Mouse (Mus musculus): ENCODE measurements around the gene Tat. TPM values are rescaled to one million over a fixed set of nuclear protein-coding genes. Genes with fewer than 3 reads are reported as not detected.

Gene Tat
- polyA plus RNA-seq, 1 experiment from 2014 or later, result 0.16 TPM

- Histone ChIP-seq H3K9ac (no peak overlapping the region), H3K4me3 (replicated peaks) (no peak overlapping the region), H3K27ac (no peak overlapping the region), H3K4me2 (no peak overlapping the region), H3K27me3 (peaks cover 49% of the 10 kb centered on the region), H3K4me1 (replicated peaks) (peaks cover 18% of the 10 kb centered on the region), H3K9me3 (replicated peaks) (no peaks in the 10 kb centered on the region), H3K36me3 (no peaks in the 10 kb centered on the region)
- no peak for ATAC-seq (ENCODE audit: low read depth)
- no peak for DNase-seq
- WGBS (ENCODE audit: insufficient replicate concordance), result 34% methylated on average over 12 of the region's 12 CpGs
These were observed 32.1 kb upstream of the Tat start for GRCm38 (mm10) chr8:109958036-109958655.

- Histone ChIP-seq H3K4me3 (replicated peaks) (no peak overlapping the region), H3K4me1 (replicated peaks) (peaks cover 18% of the 10 kb centered on the region), H3K9ac (no peak overlapping the region), H3K36me3 (no peaks in the 10 kb centered on the region), H3K4me2 (no peak overlapping the region), H3K27ac (no peak overlapping the region), H3K27me3 (peaks cover 47% of the 10 kb centered on the region), H3K9me3 (replicated peaks) (no peaks in the 10 kb centered on the region)
- 68% methylated on average over 4 of the region's 4 CpGs for WGBS (ENCODE audit: insufficient replicate concordance)
- ATAC-seq (ENCODE audit: low read depth) (no peak), DNase-seq (no peak)
These were observed 31.1 kb upstream of the Tat start for GRCm38 (mm10) chr8:109959112-109959511.

- Histone ChIP-seq H3K9me3 (replicated peaks) (no peaks in the 10 kb centered on the region), H3K4me2 (peak within 1 kb of the TSS; percentile 66), H3K36me3 (no peaks in the 10 kb centered on the region), H3K27me3 (peaks cover 47% of the 10 kb centered on the region), H3K27ac (no peak within 1 kb of the TSS), H3K9ac (no peak within 1 kb of the TSS), H3K4me1 (replicated peaks) (peaks cover 18% of the 10 kb centered on the region), H3K4me3 (replicated peaks) (peak within 1 kb of the TSS; percentile 48)
- WGBS (ENCODE audit: insufficient replicate concordance), result 3% methylated on average over 64 of the region's 64 CpGs
- ATAC-seq (ENCODE audit: low read depth) (no peak), DNase-seq (no peak)
These were observed 28.4 kb upstream of the Tat start, which contains the start of gene Marveld3 for GRCm38 (mm10) chr8:109961693-109962367. TSS of gene Marveld3 (minus strand) at chr8:109962203.

DNA sequence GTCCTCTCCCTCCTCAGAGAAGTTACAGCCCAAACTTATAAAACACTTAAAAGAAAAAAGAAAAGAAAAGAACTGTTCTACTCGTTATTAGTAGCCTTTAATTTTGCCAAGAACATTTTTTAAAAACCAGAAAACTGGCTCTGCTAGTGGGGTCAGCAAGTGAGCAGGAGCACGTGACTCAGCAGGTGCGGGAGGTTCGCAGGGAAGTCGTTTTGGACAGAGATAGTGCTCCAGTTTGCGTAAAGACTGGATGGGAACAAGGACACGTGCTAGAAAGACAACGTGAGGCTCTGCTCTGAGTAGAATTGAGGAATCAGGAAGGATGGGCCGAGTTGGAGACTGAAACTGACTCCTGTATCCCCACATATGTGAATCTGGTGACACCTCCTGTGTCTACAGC is 27.3 kb upstream of the Tat start:
- WGBS (ENCODE audit: insufficient replicate concordance), result 53% methylated on average over 9 of the region's 9 CpGs
- Histone ChIP-seq H3K9ac (no peak overlapping the region), H3K4me3 (replicated peaks) (no peak overlapping the region), H3K36me3 (no peaks in the 10 kb centered on the region), H3K27ac (no peak overlapping the region), H3K27me3 (peaks cover 47% of the 10 kb centered on the region), H3K4me1 (replicated peaks) (peaks cover 9% of the 10 kb centered on the region), H3K4me2 (no peak overlapping the region), H3K9me3 (replicated peaks) (no peaks in the 10 kb centered on the region)
- ATAC-seq (ENCODE audit: low read depth) (no peak), DNase-seq (no peak)

GRCm38 (mm10) chr8:109963421-109963820 is 26.8 kb upstream of the Tat start:
- WGBS (ENCODE audit: insufficient replicate concordance), result 59% methylated on average over 13 of the region's 13 CpGs
- peaks cover 9% of the 10 kb centered on the region for H3K4me1 ChIP-seq (replicated peaks)
- no peak overlapping the region for H3K9ac ChIP-seq
- no peak overlapping the region for H3K4me2 ChIP-seq
- H3K27me3 ChIP-seq, result peaks cover 52% of the 10 kb centered on the region
- no peak for ATAC-seq (ENCODE audit: low read depth)
- H3K36me3 ChIP-seq, result no peaks in the 10 kb centered on the region
- H3K27ac ChIP-seq, result no peak overlapping the region
- no peak for DNase-seq
- H3K9me3 ChIP-seq (replicated peaks), result no peaks in the 10 kb centered on the region
- H3K4me3 ChIP-seq (replicated peaks), result no peak overlapping the region

DNA sequence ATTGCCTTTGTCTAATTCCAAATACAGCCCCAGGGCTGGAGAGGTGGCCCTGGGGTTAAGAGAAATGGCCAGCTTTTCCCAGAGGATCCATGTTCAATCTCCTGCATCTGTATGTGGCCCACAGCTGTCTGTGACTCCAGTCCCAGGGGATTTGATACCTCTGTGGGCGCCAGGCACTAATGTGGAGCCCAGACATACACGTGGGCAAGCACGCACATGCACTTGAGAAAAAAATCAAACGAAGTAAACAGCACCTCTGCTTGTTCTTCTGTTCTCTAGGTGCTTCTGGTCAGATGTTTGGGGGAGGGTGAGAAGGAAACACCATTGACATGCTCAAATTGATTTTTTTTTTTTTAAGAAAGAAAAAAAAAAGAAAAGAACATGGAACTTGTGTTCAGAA is 26.1 kb upstream of the Tat start:
- no peak overlapping the region for H3K9ac ChIP-seq
- H3K27me3 ChIP-seq, result peaks cover 52% of the 10 kb centered on the region

GRCm38 (mm10) chr8:109968837-109969236 is 21.4 kb upstream of the Tat start:
- WGBS (ENCODE audit: insufficient replicate concordance), result 47% methylated on average over 10 of the region's 10 CpGs
- no peak for DNase-seq
- Histone ChIP-seq H3K4me1 (replicated peaks) (no peaks in the 10 kb centered on the region), H3K9ac (no peak overlapping the region), H3K4me3 (replicated peaks) (no peak overlapping the region), H3K4me2 (no peak overlapping the region), H3K9me3 (replicated peaks) (no peaks in the 10 kb centered on the region), H3K27me3 (peaks cover 21% of the 10 kb centered on the region), H3K27ac (no peak overlapping the region), H3K36me3 (no peaks in the 10 kb centered on the region)
- no peak for ATAC-seq (ENCODE audit: low read depth)

More for the DNA sequence above, 26.1 kb upstream of the Tat start:
- Histone ChIP-seq H3K9me3 (replicated peaks) (no peaks in the 10 kb centered on the region), H3K4me3 (replicated peaks) (no peak overlapping the region), H3K27ac (no peak overlapping the region), H3K36me3 (no peaks in the 10 kb centered on the region), H3K4me2 (no peak overlapping the region), H3K4me1 (replicated peaks) (peaks cover 9% of the 10 kb centered on the region)
- 57% methylated on average over 4 of the region's 4 CpGs for WGBS (ENCODE audit: insufficient replicate concordance)
- no peak for DNase-seq
- no peak for ATAC-seq (ENCODE audit: low read depth)

DNA sequence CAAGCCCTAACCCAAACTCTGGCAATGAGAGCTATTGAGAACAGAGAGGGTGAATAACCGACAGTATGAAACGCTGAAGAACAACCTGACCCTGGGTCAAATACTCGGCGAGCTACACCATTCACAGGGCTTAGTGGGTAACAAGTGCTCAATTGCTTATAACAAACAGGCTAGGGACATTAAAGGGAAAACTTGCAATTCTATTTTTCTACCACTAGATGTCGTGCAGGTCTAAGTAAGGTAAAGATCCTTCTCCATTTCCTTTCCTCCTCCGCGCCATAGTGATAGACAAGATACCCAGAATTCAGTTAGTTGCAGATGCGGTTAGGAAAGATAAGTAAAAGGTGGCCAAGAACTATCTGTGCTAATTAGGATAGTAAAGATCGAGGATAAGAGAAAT is 19.9 kb upstream of the Tat start:
- no peaks in the 10 kb centered on the region for H3K9me3 ChIP-seq (replicated peaks)
- no peaks in the 10 kb centered on the region for H3K4me1 ChIP-seq (replicated peaks)
- ATAC-seq (ENCODE audit: low read depth) (no peak), DNase-seq (no peak)
- H3K27me3 ChIP-seq, result peaks cover 21% of the 10 kb centered on the region
- no peak overlapping the region for H3K9ac ChIP-seq
- WGBS (ENCODE audit: insufficient replicate concordance), result 7% methylated on average over 9 of the region's 9 CpGs
- no peak overlapping the region for H3K4me2 ChIP-seq
- H3K27ac ChIP-seq, result no peak overlapping the region
- no peaks in the 10 kb centered on the region for H3K36me3 ChIP-seq
- no peak overlapping the region for H3K4me3 ChIP-seq (replicated peaks)

GRCm38 (mm10) chr8:109972901-109973300 is 17.3 kb upstream of the Tat start:
- Histone ChIP-seq H3K9me3 (replicated peaks) (no peaks in the 10 kb centered on the region), H3K4me2 (no peak overlapping the region), H3K36me3 (no peaks in the 10 kb centered on the region), H3K27me3 (peaks cover 21% of the 10 kb centered on the region), H3K4me3 (replicated peaks) (no peak overlapping the region), H3K4me1 (replicated peaks) (no peaks in the 10 kb centered on the region), H3K9ac (no peak overlapping the region), H3K27ac (no peak overlapping the region)
- DNase-seq, result no peak
- WGBS (ENCODE audit: insufficient replicate concordance), result 51% methylated on average over 4 of the region's 4 CpGs
- ATAC-seq (ENCODE audit: low read depth), result no peak

DNA sequence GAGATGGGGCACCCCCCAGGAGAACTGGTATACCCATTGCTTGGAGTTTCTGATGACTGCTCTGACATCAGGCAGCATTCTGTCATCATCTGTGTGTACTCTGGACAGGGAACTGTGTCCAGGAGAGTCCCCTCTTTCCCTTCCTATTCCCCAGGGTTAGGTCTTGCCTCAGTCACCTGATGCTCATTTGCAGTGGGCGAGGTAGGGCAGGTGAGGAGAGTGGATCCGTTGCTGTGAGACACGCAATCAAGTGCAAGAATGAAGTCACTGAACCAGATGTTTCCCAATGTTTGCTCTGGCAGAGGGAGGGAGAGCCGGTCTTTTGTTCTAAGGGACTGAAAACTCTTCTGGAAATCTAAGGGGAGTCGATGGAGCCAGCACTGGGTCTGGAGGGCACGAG is 10.9 kb upstream of the Tat start:
- Histone ChIP-seq H3K27ac (no peak overlapping the region), H3K27me3 (no peaks in the 10 kb centered on the region), H3K9me3 (replicated peaks) (no peaks in the 10 kb centered on the region), H3K4me3 (replicated peaks) (no peak overlapping the region), H3K9ac (no peak overlapping the region), H3K4me1 (replicated peaks) (no peaks in the 10 kb centered on the region), H3K36me3 (no peaks in the 10 kb centered on the region), H3K4me2 (no peak overlapping the region)
- WGBS (ENCODE audit: insufficient replicate concordance), result 59% methylated on average over 6 of the region's 6 CpGs
- DNase-seq (no peak), ATAC-seq (ENCODE audit: low read depth) (no peak)

DNA sequence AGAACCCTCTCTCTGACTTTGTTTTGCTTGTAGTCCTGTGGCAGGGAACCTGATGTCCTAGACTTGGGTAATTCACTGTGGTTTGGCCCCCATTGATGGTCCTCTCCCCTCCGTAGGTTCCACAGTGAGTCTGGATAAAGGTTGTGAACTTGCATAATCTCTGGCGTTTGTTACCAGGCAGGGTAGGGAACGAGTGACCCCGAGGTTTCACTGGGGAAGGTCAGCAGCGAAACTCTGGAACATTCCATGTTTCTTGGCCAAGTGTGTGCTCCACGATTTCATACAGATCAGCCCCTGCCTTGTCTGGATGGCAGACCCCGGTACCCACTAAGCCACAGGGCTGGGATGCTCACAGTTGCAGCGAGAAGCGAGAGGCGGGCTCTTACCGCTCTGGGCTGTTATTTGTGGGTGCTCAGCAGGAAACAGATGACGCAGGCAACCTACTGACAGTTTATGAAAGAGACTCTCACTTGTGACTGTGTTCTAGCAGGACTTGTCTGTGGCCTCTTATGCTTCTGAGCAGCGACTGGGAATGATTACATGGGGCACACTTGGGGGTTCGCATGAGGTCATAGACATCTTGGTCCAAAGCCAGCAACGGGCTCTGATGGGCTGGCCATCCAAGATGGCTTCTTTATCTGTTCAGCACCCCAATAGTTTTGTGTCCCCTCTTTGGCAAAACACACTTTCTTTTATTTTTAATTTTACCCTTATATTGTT is 7.7 kb upstream of the Tat start:
- ATAC-seq (ENCODE audit: low read depth), result no peak
- 55% methylated on average over 15 of the region's 15 CpGs for WGBS (ENCODE audit: insufficient replicate concordance)

More for the DNA sequence above, 7.7 kb upstream of the Tat start:
- Histone ChIP-seq H3K36me3 (no peaks in the 10 kb centered on the region), H3K9ac (no peak overlapping the region), H3K27ac (no peak overlapping the region), H3K4me1 (replicated peaks) (no peaks in the 10 kb centered on the region), H3K27me3 (no peaks in the 10 kb centered on the region), H3K4me2 (no peak overlapping the region), H3K4me3 (replicated peaks) (no peak overlapping the region), H3K9me3 (replicated peaks) (no peaks in the 10 kb centered on the region)
- DNase-seq, result no peak

Measured in liver, embryonic 13.5 days (tissue).